Mouse (Mus musculus) CH12.LX (cell line): ENCODE results near the gene Osbp2. TPM values are rescaled to one million over a fixed set of nuclear protein-coding genes. Genes with fewer than 3 reads are reported as not detected.

Experiments used
- DNase-seq: peaks from one replicate; pipeline ENCODE4 v3.0.0-alpha.2; 2013; ENCODE audit errors: extremely low read depth
- H3K27ac ChIP-seq: 2 replicates; pipeline ENCODE4 v1.5.1; 2012; ENCODE audit warnings: low read depth, mild to moderate bottlenecking, control low read depth, moderate library complexity; ENCODE audit not compliant: insufficient read depth
- H3K27me3 ChIP-seq: replicated peaks from 2 replicates; pipeline ENCODE3; 2012; ENCODE audit warnings: inconsistent platforms
- H3K36me3 ChIP-seq, 2 experiments: replicated peaks in 1 of 2; 2 replicates each; pipeline versions ENCODE3 to v1.6.1; 2012; ENCODE audit warnings: inconsistent platforms in 1 of 2, low read length in 1 of 2, mild to moderate bottlenecking in 1 of 2, mixed read lengths in 1 of 2, moderate library complexity in 1 of 2; ENCODE audit not compliant: control insufficient read depth in 1 of 2, insufficient read depth in 1 of 2
- H3K4me1 ChIP-seq, 2 experiments: 2 replicates each; pipeline ENCODE4 v1.6.1; 2012; ENCODE audit warnings: inconsistent platforms in 1 of 2, moderate library complexity in 1 of 2; ENCODE audit not compliant: insufficient read depth in 2 of 2, control insufficient read depth in 1 of 2
- H3K4me2 ChIP-seq: 2 replicates; pipeline ENCODE4 v1.6.1; 2012; ENCODE audit warnings: low read depth, mild to moderate bottlenecking, control low read depth; ENCODE audit not compliant: poor library complexity, insufficient read depth, severe bottlenecking
- H3K4me3 ChIP-seq, 3 experiments: fragments of 150-350 bp in 1 of 3; sonication (generic) in 1 of 3; replicated peaks in 1 of 3; 2 replicates each; pipeline versions ENCODE3 to v1.5.1; 2011 to 2012; ENCODE audit warnings: low read depth in 2 of 3, low read length in 2 of 3, mild to moderate bottlenecking in 2 of 3, moderate library complexity in 2 of 3, control low read depth in 1 of 3, improper control_type of control experiment in 1 of 3, inconsistent platforms in 1 of 3, mixed read lengths in 1 of 3; ENCODE audit not compliant: poor library complexity in 1 of 3
- H3K79me2 ChIP-seq: replicated peaks from 2 replicates; pipeline ENCODE4 v1.6.1; 2012; ENCODE audit warnings: mild to moderate bottlenecking, moderate library complexity; ENCODE audit not compliant: control insufficient read depth, poor library complexity, insufficient read depth, severe bottlenecking; ENCODE audit errors: extremely low read depth
- H3K9ac ChIP-seq: 2 replicates; pipeline ENCODE4 v1.6.1; 2012; ENCODE audit warnings: low read depth, mild to moderate bottlenecking, control low read depth, moderate library complexity; ENCODE audit not compliant: insufficient read depth
- H3K9me3 ChIP-seq: replicated peaks from 2 replicates; pipeline ENCODE3; 2012; ENCODE audit warnings: low read length, inconsistent platforms, mixed read lengths
- BHLHE40 ChIP-seq: IDR thresholded peaks from 2 replicates; pipeline ENCODE4 v1.6.1; 2011; ENCODE audit warnings: mild to moderate bottlenecking, low read depth, low read length, improper control_type of control experiment
- CHD1 ChIP-seq: IDR thresholded peaks from 2 replicates; pipeline ENCODE4 v1.6.1; 2012; ENCODE audit warnings: low read depth, low read length, improper control_type of control experiment, inconsistent platforms
- CHD2 ChIP-seq: IDR thresholded peaks from 2 replicates; pipeline ENCODE4 v1.6.1; 2011; ENCODE audit warnings: low read length, improper control_type of control experiment
- ELF1 ChIP-seq: IDR thresholded peaks from 2 replicates; pipeline ENCODE4 v1.6.1; 2014; ENCODE audit warnings: low read depth, mild to moderate bottlenecking, inconsistent platforms, low read length, improper control_type of control experiment
- ETS1 ChIP-seq: conservative IDR thresholded peaks from 2 replicates; pipeline ENCODE4 v1.6.1; 2012; ENCODE audit warnings: low read depth, mild to moderate bottlenecking, inconsistent platforms, low read length, improper control_type of control experiment, moderate library complexity
- HCFC1 ChIP-seq: IDR thresholded peaks from 2 replicates; pipeline ENCODE4 v1.6.1; 2012; ENCODE audit warnings: low read depth, mild to moderate bottlenecking, inconsistent platforms, low read length, improper control_type of control experiment
- IRF4 ChIP-seq: IDR thresholded peaks from 2 replicates; pipeline ENCODE4 v1.6.1; 2014; ENCODE audit warnings: low read depth, mild to moderate bottlenecking, inconsistent platforms, low read length, improper control_type of control experiment
- JUN ChIP-seq: IDR thresholded peaks from 2 replicates; pipeline ENCODE4 v1.6.1; 2011; ENCODE audit warnings: low read depth, mild to moderate bottlenecking, low read length, improper control_type of control experiment, moderate library complexity; ENCODE audit not compliant: insufficient read depth
- KAT2A ChIP-seq: IDR thresholded peaks from 2 replicates; pipeline ENCODE4 v1.6.1; 2012; ENCODE audit warnings: low read length, improper control_type of control experiment, inconsistent platforms; ENCODE audit not compliant: insufficient replicate concordance
- MAZ ChIP-seq: IDR thresholded peaks from 2 replicates; pipeline ENCODE4 v1.6.1; 2012; ENCODE audit warnings: low read depth, mild to moderate bottlenecking, inconsistent platforms, low read length, improper control_type of control experiment, moderate library complexity
- MEF2A ChIP-seq: IDR thresholded peaks from 2 replicates; pipeline ENCODE4 v1.6.1; 2014; ENCODE audit warnings: low read depth, mild to moderate bottlenecking, inconsistent platforms, low read length, improper control_type of control experiment, borderline replicate concordance
- MYC ChIP-seq: IDR thresholded peaks from 2 replicates; pipeline ENCODE4 v1.6.1; 2011; ENCODE audit warnings: low read depth, mild to moderate bottlenecking, improper control_type of control experiment, low read length
- NELFE ChIP-seq: IDR thresholded peaks from 2 replicates; pipeline ENCODE4 v1.6.1; 2011; ENCODE audit warnings: low read depth, low read length, improper control_type of control experiment
- NRF1 ChIP-seq: IDR thresholded peaks from 2 replicates; pipeline ENCODE4 v1.6.1; 2014; ENCODE audit warnings: low read depth, mild to moderate bottlenecking, inconsistent platforms, low read length, improper control_type of control experiment, moderate library complexity
- PAX5 ChIP-seq: IDR thresholded peaks from 2 replicates; pipeline ENCODE4 v1.6.1; 2012; ENCODE audit warnings: low read length, inconsistent platforms, mixed read lengths
- SIN3A ChIP-seq: IDR thresholded peaks from 2 replicates; pipeline ENCODE4 v1.6.1; 2012; ENCODE audit warnings: low read length, improper control_type of control experiment, inconsistent platforms
- TBP ChIP-seq: conservative IDR thresholded peaks from 2 replicates; pipeline ENCODE4 v1.6.1; 2011; ENCODE audit warnings: low read depth, low read length, improper control_type of control experiment
- TCF12 ChIP-seq: IDR thresholded peaks from 2 replicates; pipeline ENCODE4 v1.6.1; 2014; ENCODE audit warnings: low read depth, mild to moderate bottlenecking, inconsistent platforms, low read length, improper control_type of control experiment
- USF2 ChIP-seq: conservative IDR thresholded peaks from 2 replicates; pipeline ENCODE4 v1.6.1; 2011; ENCODE audit warnings: low read depth, low read length, improper control_type of control experiment
- ZC3H11A ChIP-seq: IDR thresholded peaks from 2 replicates; pipeline ENCODE4 v1.6.1; 2012; ENCODE audit warnings: low read depth, mild to moderate bottlenecking, inconsistent platforms, low read length, improper control_type of control experiment
- ZMIZ1 ChIP-seq: IDR thresholded peaks from 2 replicates; pipeline ENCODE4 v1.6.1; 2012; ENCODE audit warnings: low read depth, mild to moderate bottlenecking, inconsistent platforms, low read length, improper control_type of control experiment
- ZNF384 ChIP-seq: IDR thresholded peaks from 2 replicates; pipeline ENCODE4 v1.6.1; 2012; ENCODE audit warnings: low read depth, low read length, improper control_type of control experiment, inconsistent platforms
- dilution Hi-C: fragments of 300-500 bp; cut with MboI; formaldehyde crosslinking; loops from 2 replicates; pipeline ENCODE4 v1.14.3; 2020; ENCODE audit warnings: low sequenced_read_pairs; ENCODE audit not compliant: extremely low pct_unique_long_range_greater_than_20kb, extremely low pct_ligation_motif_present
- in situ Hi-C: fragments of 300-500 bp; cut with MboI; formaldehyde crosslinking; loops from 3 replicates; pipeline ENCODE4 v1.14.3; 2019; ENCODE audit warnings: low sequenced_read_pairs, low pct_ligation_motif_present, low pct_unique_long_range_greater_than_20kb, mixed read lengths
- polyA plus RNA-seq: library from polyadenylated mRNA; unstranded; fragments of >175 nt; gene quantifications from 2 replicates; pipeline ENCODE4 v1.2.1, GENCODE M21; 2012; ENCODE audit warnings: low read depth; ENCODE audit not compliant: insufficient read length
- total RNA-seq, 2 experiments: library from RNA; depleted of rRNA; stranded (reverse); fragments of 300-350 nt in 1 of 2; fragments of >200 nt in 1 of 2; gene quantifications; 2 replicates each; pipeline ENCODE4 v1.2.3; 2012 to 2014

The Osbp2 gene
- total and polyA plus RNA-seq, 3 experiments: not detected

DNA sequence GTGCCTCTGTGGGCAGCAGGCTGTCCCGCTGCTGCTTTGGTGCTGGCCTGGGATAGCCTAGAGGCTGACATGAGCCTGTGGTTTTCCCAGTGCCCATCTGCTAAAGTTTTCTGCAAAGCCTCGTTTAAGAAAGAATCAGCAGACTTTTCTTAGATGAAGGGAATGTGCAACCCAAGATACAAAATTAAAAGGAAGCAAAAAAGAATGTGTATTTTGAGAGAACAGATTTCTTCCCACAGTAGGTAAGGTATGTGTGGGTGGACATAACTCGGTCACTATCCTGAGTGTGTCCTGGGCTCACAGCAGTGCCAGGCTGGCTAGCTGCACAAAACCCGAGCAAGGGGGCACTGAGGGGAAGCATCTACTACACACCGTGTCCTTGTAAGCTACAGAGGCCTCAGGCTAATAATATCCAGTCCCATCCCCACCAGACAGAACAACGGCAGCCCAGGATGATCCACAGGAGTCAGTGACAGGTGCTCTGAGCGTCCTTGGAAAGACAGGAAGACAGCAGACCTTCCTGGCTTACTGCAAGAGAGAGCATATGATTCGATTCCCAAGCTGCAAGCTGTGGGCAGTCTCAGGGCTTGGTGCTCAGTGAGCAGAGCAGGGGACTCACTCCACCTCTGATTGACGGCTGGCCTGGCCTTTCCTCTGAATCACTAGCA lies 136.1 kb downstream of the Osbp2 start:
- Histone ChIP-seq H3K9ac (no peak overlapping the region), H3K9me3 (no peaks in the 10 kb centered on the region), H3K27me3 (peaks cover 55% of the 10 kb centered on the region), H3K79me2 (no peaks in the 10 kb centered on the region), H3K4me1 (peaks cover 0 to 10% of the 10 kb centered on the region in 2 experiments; a peak in 2 of 4 replicates)
- dilution Hi-C loops: no loop called here
- in situ Hi-C loops: no loop called here
- no peak for TF ChIP-seq KAT2A
- TF ChIP-seq TBP: no peak
- no peak for TF ChIP-seq MAZ
- no peak for TF ChIP-seq JUN
- no peak for TF ChIP-seq MEF2A
- no peak for TF ChIP-seq ZNF384
- no peak for TF ChIP-seq NRF1
- TF ChIP-seq CHD1: no peak
- no peak for TF ChIP-seq USF2
- no peak for TF ChIP-seq SIN3A
- no peak for TF ChIP-seq MYC
- no peak for TF ChIP-seq TCF12
- no peak for TF ChIP-seq ZMIZ1
- TF ChIP-seq, all 38 proteins: peak for 0
- Histone ChIP-seq H3K4me3 (no peak overlapping the region), H3K4me2 (no peak overlapping the region), H3K27ac (no peak overlapping the region), H3K36me3 (no peaks in the 10 kb centered on the region)
- no peak for DNase-seq

GRCm38 (mm10) chr11:3725331-3726054 lies 138.2 kb downstream of the Osbp2 start:
- no peak overlapping the region for H3K27ac ChIP-seq
- H3K4me2 ChIP-seq: no peak overlapping the region
- H3K4me3 ChIP-seq: no peak overlapping the region
- no peaks in the 10 kb centered on the region for H3K36me3 ChIP-seq
- in situ Hi-C loops (no loop called here), dilution Hi-C loops (no loop called here)
- H3K4me1 ChIP-seq: peaks cover 0 to 10% of the 10 kb centered on the region in 2 experiments; a peak in 2 of 4 replicates
- H3K27me3 ChIP-seq: peaks cover 69% of the 10 kb centered on the region
- H3K9ac ChIP-seq: no peak overlapping the region
- no peak for TF ChIP-seq HCFC1
- no peak for TF ChIP-seq PAX5
- no peak for TF ChIP-seq SIN3A
- no peak for TF ChIP-seq TBP
- TF ChIP-seq CHD2: no peak
- no peak for TF ChIP-seq IRF4
- TF ChIP-seq ETS1: no peak
- TF ChIP-seq NELFE: no peak
- TF ChIP-seq MYC: no peak
- TF ChIP-seq ELF1: no peak
- no peak for TF ChIP-seq ZNF384
- TF ChIP-seq BHLHE40: no peak
- no peak for TF ChIP-seq ZC3H11A
- DNase-seq: no peak
- no peaks in the 10 kb centered on the region for H3K79me2 ChIP-seq
- H3K9me3 ChIP-seq: no peaks in the 10 kb centered on the region
